Mouse (Mus musculus): ENCODE measurements around the gene Olfr1200. TPM values are rescaled to one million over a fixed set of nuclear protein-coding genes. Genes with fewer than 3 reads are reported as not detected.

Olfr1200 gene
- not detected in 2 replicates for polyA plus RNA-seq (2015; fragmentation: Nextera tagmentation; extraction: Ambion mirVana)

DNA sequence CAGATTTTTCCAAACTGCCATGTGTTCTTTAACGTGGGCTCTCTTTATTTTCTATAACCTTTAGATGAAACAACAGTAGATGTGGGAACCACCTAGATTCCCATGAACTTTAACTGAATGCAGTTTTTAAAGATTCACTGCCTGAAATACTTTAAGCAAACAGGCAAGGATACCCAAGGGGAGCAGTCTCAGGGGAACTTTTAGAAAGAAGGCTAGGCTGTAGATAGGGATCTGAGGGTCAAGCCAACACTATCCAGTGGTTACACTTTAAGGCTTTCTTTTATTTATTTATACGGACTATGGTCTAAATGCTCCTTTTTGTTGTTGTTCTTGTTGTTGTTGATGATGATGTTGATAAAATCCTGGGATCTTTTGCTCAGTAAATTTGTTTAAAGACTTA lies at the start of gene Olfr1200:
Gene Olfr1200 (minus strand): TSS at position 101 of the 400 bp plus-strand sequence.
- no peaks in the 10 kb centered on the region for H3K9me3 ChIP-seq
- H3K9ac ChIP-seq: no peak within 1 kb of the TSS
- no peak within 1 kb of the TSS for H3K4me2 ChIP-seq
- H3K4me3 ChIP-seq: no peak within 1 kb of the TSS
- no peaks in the 10 kb centered on the region for H3K27me3 ChIP-seq
- H3K27ac ChIP-seq: no peak within 1 kb of the TSS
- H3K4me1 ChIP-seq: no peaks in the 10 kb centered on the region
- no peak for ATAC-seq (ENCODE audit: insufficient number of reproducible peaks, insufficient read depth, low FRiP score, low TSS enrichment, low read depth)
- H3K36me3 ChIP-seq: no peaks in the 10 kb centered on the region
- 77% methylated on average over 2 of the region's 2 CpGs for WGBS

DNA sequence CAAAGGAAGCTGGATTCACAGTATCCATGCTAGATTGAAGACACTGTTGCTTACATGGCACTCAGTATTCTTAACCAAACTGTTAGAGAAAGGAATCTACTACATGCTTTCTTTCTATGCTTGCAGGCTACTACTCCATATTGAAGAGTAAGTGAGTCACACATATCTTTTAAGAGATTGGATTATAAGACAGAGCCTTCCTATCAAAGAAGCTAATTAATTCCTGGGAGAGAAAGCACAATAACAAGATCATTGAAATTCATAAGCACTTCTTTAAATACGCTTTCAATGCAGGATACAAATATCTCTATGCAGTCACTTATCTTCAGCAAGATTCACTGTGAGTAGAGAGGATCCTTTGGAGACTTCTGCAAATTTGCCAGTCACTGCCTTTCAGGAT lies 43.9 kb upstream of the Olfr1200 start, which contains the start of gene Olfr1202:
Gene Olfr1202 (plus strand): TSS at position 301 of the 400 bp plus-strand sequence.
- WGBS: 81% methylated on average over 1 of the region's 1 CpGs
- no peak within 1 kb of the TSS for H3K27ac ChIP-seq

DNA sequence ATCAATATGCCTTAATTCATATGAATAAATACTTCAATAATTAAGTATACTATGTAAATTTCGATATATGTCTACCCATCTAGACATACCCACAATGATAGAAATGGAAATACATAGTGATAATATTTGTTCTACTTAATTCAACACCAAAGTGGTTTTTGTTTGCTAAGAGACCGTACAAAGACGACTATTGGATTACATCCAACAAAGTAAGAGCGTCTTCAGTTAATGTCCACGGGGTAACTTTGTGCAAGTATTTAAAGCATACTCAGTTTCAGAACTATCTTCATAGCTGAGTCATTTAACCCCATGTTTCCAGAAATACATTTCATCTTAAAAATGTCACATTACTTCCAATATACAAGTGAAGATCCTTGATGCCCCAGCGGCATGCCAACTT lies 22.4 kb upstream of the Olfr1200 start, which contains the start of gene Olfr1201:
Gene Olfr1201 (plus strand): TSS at position 301 of the 400 bp plus-strand sequence.
- ATAC-seq (ENCODE audit: insufficient number of reproducible peaks, insufficient read depth, low FRiP score, low TSS enrichment, low read depth): no peak
- Histone ChIP-seq H3K36me3 (no peaks in the 10 kb centered on the region), H3K4me2 (no peak within 1 kb of the TSS), H3K27ac (no peak within 1 kb of the TSS), H3K9me3 (no peaks in the 10 kb centered on the region), H3K27me3 (no peaks in the 10 kb centered on the region), H3K4me1 (no peaks in the 10 kb centered on the region), H3K4me3 (no peak within 1 kb of the TSS), H3K9ac (no peak within 1 kb of the TSS)
- WGBS: 83% methylated on average over 6 of the region's 6 CpGs

More for the DNA sequence above, 43.9 kb upstream of the Olfr1200 start, which contains the start of gene Olfr1202:
- Histone ChIP-seq H3K9ac (no peak within 1 kb of the TSS), H3K4me1 (no peaks in the 10 kb centered on the region), H3K36me3 (no peaks in the 10 kb centered on the region), H3K27me3 (no peaks in the 10 kb centered on the region), H3K4me2 (no peak within 1 kb of the TSS), H3K9me3 (no peaks in the 10 kb centered on the region), H3K4me3 (no peak within 1 kb of the TSS)
- ATAC-seq (ENCODE audit: insufficient number of reproducible peaks, insufficient read depth, low FRiP score, low TSS enrichment, low read depth): no peak

DNA sequence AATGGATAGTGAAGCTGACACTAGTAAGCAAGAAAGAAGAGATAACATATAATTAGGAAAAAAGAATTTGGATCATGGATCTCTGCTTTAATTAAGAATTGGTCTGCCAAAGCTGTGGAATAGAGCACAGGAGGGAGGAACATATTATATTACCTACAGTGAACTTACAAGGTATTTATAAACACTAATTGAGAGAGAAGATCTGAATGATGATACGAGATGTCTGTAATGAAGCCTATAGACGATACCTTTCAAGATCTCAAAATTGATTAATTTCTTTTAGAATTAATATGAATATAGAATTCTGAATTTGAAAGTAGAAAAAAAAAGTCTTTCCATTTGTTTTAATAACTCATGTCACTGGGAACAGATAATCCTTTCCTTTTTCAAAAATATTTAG lies 9.9 kb downstream of the Olfr1200 start, which contains the start of gene Olfr1199:
Gene Olfr1199 (minus strand): TSS at position 101 of the 400 bp plus-strand sequence.
- Histone ChIP-seq H3K27me3 (no peaks in the 10 kb centered on the region), H3K36me3 (no peaks in the 10 kb centered on the region), H3K27ac (no peak within 1 kb of the TSS), H3K4me1 (no peaks in the 10 kb centered on the region), H3K4me3 (no peak within 1 kb of the TSS), H3K9me3 (no peaks in the 10 kb centered on the region), H3K4me2 (no peak within 1 kb of the TSS), H3K9ac (no peak within 1 kb of the TSS)
- ATAC-seq (ENCODE audit: insufficient number of reproducible peaks, insufficient read depth, low FRiP score, low TSS enrichment, low read depth): no peak
- 87% methylated on average over 2 of the region's 2 CpGs for WGBS

- no peak for ATAC-seq (ENCODE audit: insufficient number of reproducible peaks, insufficient read depth, low FRiP score, low TSS enrichment, low read depth)
- no peaks in the 10 kb centered on the region for H3K4me1 ChIP-seq
- 94% methylated on average over 2 of the region's 2 CpGs for WGBS
- H3K9ac ChIP-seq: no peak within 1 kb of the TSS
- H3K9me3 ChIP-seq: no peaks in the 10 kb centered on the region
- no peak within 1 kb of the TSS for H3K4me2 ChIP-seq
- H3K36me3 ChIP-seq: no peaks in the 10 kb centered on the region
- H3K27me3 ChIP-seq: no peaks in the 10 kb centered on the region
- H3K4me3 ChIP-seq: no peak within 1 kb of the TSS
- no peak within 1 kb of the TSS for H3K27ac ChIP-seq
Measured at GRCm38 (mm10) chr2:88751270-88751669, 19.0 kb downstream of the Olfr1200 start, which contains the start of gene Olfr1198. Gene Olfr1198, minus strand, starts transcription at chr2:88751370.

DNA sequence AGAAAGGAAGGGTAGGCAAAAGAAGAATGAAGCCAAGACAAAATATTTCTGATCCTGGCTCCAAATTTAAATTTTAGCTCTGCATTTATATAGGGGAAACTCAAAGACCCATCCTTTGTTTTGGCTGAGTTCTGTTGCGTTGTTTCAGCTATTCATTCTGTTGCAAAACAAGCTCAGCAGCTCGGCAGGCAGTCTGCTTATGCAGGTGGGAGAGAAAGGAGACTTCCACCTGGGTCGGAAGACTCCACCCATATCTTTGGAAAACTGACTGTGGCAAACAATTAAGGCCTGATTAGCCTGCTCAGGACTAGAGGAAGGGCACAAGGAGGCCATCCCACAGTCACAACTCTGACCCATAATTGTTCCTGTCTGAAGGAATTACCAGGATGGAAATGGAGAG lies 26.9 kb downstream of the Olfr1200 start:
- H3K4me1 ChIP-seq: no peaks in the 10 kb centered on the region
- H3K4me2 ChIP-seq: no peak overlapping the region
- no peaks in the 10 kb centered on the region for H3K9me3 ChIP-seq
- no peak overlapping the region for H3K4me3 ChIP-seq
- no peaks in the 10 kb centered on the region for H3K36me3 ChIP-seq
- H3K27ac ChIP-seq: no peak overlapping the region
- H3K27me3 ChIP-seq: no peaks in the 10 kb centered on the region
- WGBS: 65% methylated on average over 3 of the region's 3 CpGs
- no peak overlapping the region for H3K9ac ChIP-seq
- ATAC-seq (ENCODE audit: insufficient number of reproducible peaks, insufficient read depth, low FRiP score, low TSS enrichment, low read depth): no peak

- H3K27ac ChIP-seq: no peak within 1 kb of the TSS
- H3K27me3 ChIP-seq: no peaks in the 10 kb centered on the region
- WGBS: 81% methylated on average over 1 of the region's 1 CpGs
- H3K36me3 ChIP-seq: no peaks in the 10 kb centered on the region
- H3K4me3 ChIP-seq: no peak within 1 kb of the TSS
- no peaks in the 10 kb centered on the region for H3K9me3 ChIP-seq
- H3K9ac ChIP-seq: no peak within 1 kb of the TSS
- no peak within 1 kb of the TSS for H3K4me2 ChIP-seq
- H3K4me1 ChIP-seq: no peaks in the 10 kb centered on the region
- no peak for ATAC-seq (ENCODE audit: insufficient number of reproducible peaks, insufficient read depth, low FRiP score, low TSS enrichment, low read depth)
Measured at GRCm38 (mm10) chr2:88732266-88732665, 38.0 kb downstream of the Olfr1200 start, which contains the start of gene Olfr1197. Gene Olfr1197, minus strand, starts transcription at chr2:88732366.

Other genes with a start within 250 kb of the Olfr1200 start
- not detected in 2 replicates for gene Olfr1188, start 213.6 kb downstream of the Olfr1200 start, polyA plus RNA-seq (2015; fragmentation: Nextera tagmentation; extraction: Ambion mirVana)
- not detected in 2 replicates for gene Olfr1189, start 184.0 kb downstream of the Olfr1200 start, polyA plus RNA-seq (2015; fragmentation: Nextera tagmentation; extraction: Ambion mirVana)
- not detected in 2 replicates for gene Olfr1191-ps1, start 129.9 kb downstream of the Olfr1200 start, polyA plus RNA-seq (2015; fragmentation: Nextera tagmentation; extraction: Ambion mirVana)
- gene Olfr1192-ps1, start 122.0 kb downstream of the Olfr1200 start, polyA plus RNA-seq (2015; fragmentation: Nextera tagmentation; extraction: Ambion mirVana): not detected in 2 replicates
- gene Olfr1193, start 94.9 kb downstream of the Olfr1200 start, polyA plus RNA-seq (2015; fragmentation: Nextera tagmentation; extraction: Ambion mirVana): not detected in 2 replicates
- not detected in 2 replicates for gene Olfr1195, start 81.3 kb downstream of the Olfr1200 start, polyA plus RNA-seq (2015; fragmentation: Nextera tagmentation; extraction: Ambion mirVana)
- not detected in 2 replicates for gene Olfr1196, start 65.9 kb downstream of the Olfr1200 start, polyA plus RNA-seq (2015; fragmentation: Nextera tagmentation; extraction: Ambion mirVana)
- not detected in 2 replicates for gene Olfr1197, start 38.1 kb downstream of the Olfr1200 start, polyA plus RNA-seq (2015; fragmentation: Nextera tagmentation; extraction: Ambion mirVana)
- not detected in 2 replicates for gene Olfr1198, start 19.1 kb downstream of the Olfr1200 start, polyA plus RNA-seq (2015; fragmentation: Nextera tagmentation; extraction: Ambion mirVana)
- not detected in 2 replicates for gene Olfr1199, start 10.0 kb downstream of the Olfr1200 start, polyA plus RNA-seq (2015; fragmentation: Nextera tagmentation; extraction: Ambion mirVana)
- not detected in 2 replicates for gene Olfr1201, start 22.5 kb upstream of the Olfr1200 start, polyA plus RNA-seq (2015; fragmentation: Nextera tagmentation; extraction: Ambion mirVana)
- not detected in 2 replicates for gene Olfr1202, start 44.0 kb upstream of the Olfr1200 start, polyA plus RNA-seq (2015; fragmentation: Nextera tagmentation; extraction: Ambion mirVana)
- gene Olfr1205, start 59.2 kb upstream of the Olfr1200 start, polyA plus RNA-seq (2015; fragmentation: Nextera tagmentation; extraction: Ambion mirVana): not detected in 2 replicates
- gene Olfr1204, start 78.8 kb upstream of the Olfr1200 start, polyA plus RNA-seq (2015; fragmentation: Nextera tagmentation; extraction: Ambion mirVana): not detected in 2 replicates
- gene Olfr1206, start 92.7 kb upstream of the Olfr1200 start, polyA plus RNA-seq (2015; fragmentation: Nextera tagmentation; extraction: Ambion mirVana): not detected in 2 replicates
- gene Olfr1208, start 131.8 kb upstream of the Olfr1200 start, polyA plus RNA-seq (2015; fragmentation: Nextera tagmentation; extraction: Ambion mirVana): not detected in 2 replicates
- 0.10 TPM in 1 of 2 replicates, not detected in the other for gene Olfr1209, start 144.7 kb upstream of the Olfr1200 start, polyA plus RNA-seq (2015; fragmentation: Nextera tagmentation; extraction: Ambion mirVana)
- gene Olfr1211, start 167.6 kb upstream of the Olfr1200 start, polyA plus RNA-seq (2015; fragmentation: Nextera tagmentation; extraction: Ambion mirVana): not detected in 2 replicates
- gene Olfr1212, start 183.5 kb upstream of the Olfr1200 start, polyA plus RNA-seq (2015; fragmentation: Nextera tagmentation; extraction: Ambion mirVana): not detected in 2 replicates
- not detected in 2 replicates for gene Gm13762, start 209.8 kb upstream of the Olfr1200 start, polyA plus RNA-seq (2015; fragmentation: Nextera tagmentation; extraction: Ambion mirVana)
- gene Olfr1214, start 222.2 kb upstream of the Olfr1200 start, polyA plus RNA-seq (2015; fragmentation: Nextera tagmentation; extraction: Ambion mirVana): not detected in 2 replicates
- not detected in 2 replicates for gene Olfr1215, start 236.5 kb upstream of the Olfr1200 start, polyA plus RNA-seq (2015; fragmentation: Nextera tagmentation; extraction: Ambion mirVana)
- gene Olfr1216, start 247.9 kb upstream of the Olfr1200 start, polyA plus RNA-seq (2015; fragmentation: Nextera tagmentation; extraction: Ambion mirVana): not detected in 2 replicates